Mouse (Mus musculus) monocyte, adult 59 days (primary cell): Measurements from ENCODE around the gene 1700030J22Rik. TPM values are rescaled to one million over a fixed set of nuclear protein-coding genes. Genes with fewer than 3 reads are reported as not detected.

Source experiments
- total RNA-seq, 2 experiments: library from RNA; stranded (reverse); gene quantifications; one replicate each; pipeline ENCODE4 v1.2.4; 2023

The 1700030J22Rik gene
- 1 to 10 TPM in 1 of 2 experiments, under 1 TPM in 1; 0.33 to 1.5 TPM for total RNA-seq

GRCm38 (mm10) chr8:116978631-116979256 is at the start of gene 1700030J22Rik:
Gene 1700030J22Rik (minus strand): TSS chr8:116978959.

GRCm38 (mm10) chr8:116993095-116993867 is 14.5 kb upstream of the 1700030J22Rik start, which contains the start of gene Gcsh:
Gene Gcsh (minus strand): TSS chr8:116993537.

GRCm38 (mm10) chr8:116943161-116943554 is 35.6 kb downstream of the 1700030J22Rik start, which contains the start of gene Atmin:
Gene Atmin (plus strand): TSS chr8:116943393.

GRCm38 (mm10) chr8:116921337-116922059 is 57.3 kb downstream of the 1700030J22Rik start, which contains the start of the genes Cmc2 and Cenpn:
Gene Cmc2 (minus strand): TSS chr8:116921455.
Gene Cenpn (plus strand): TSS chr8:116921730.

Other genes with a start within 250 kb of the 1700030J22Rik start
- gene Cdyl2, start 246.0 kb downstream of the 1700030J22Rik start, total RNA-seq: 10 to 100 TPM in 1 of 2 experiments, 1 to 10 TPM in 1; 8.7 to 10.2 TPM
- gene Cmc2, start 57.5 kb downstream of the 1700030J22Rik start, total RNA-seq: 1 to 10 TPM; 5.9 to 6.8 TPM
- gene Cenpn, start 57.2 kb downstream of the 1700030J22Rik start, total RNA-seq: under 1 TPM; 0.63 to 0.91 TPM
- gene Atmin, start 35.6 kb downstream of the 1700030J22Rik start, total RNA-seq: 10 to 100 TPM; 30.9 to 33.1 TPM
- gene Gcsh, start 14.6 kb upstream of the 1700030J22Rik start, total RNA-seq: 1 to 10 TPM; 6.4 to 7.0 TPM
- under 1 TPM; 0.37 to 0.43 TPM for gene Pkd1l2, start 103.5 kb upstream of the 1700030J22Rik start, total RNA-seq
- not detected for gene Bco1, start 116.9 kb upstream of the 1700030J22Rik start, total RNA-seq
- gene Gan, start 179.2 kb upstream of the 1700030J22Rik start, total RNA-seq: 10 to 100 TPM in 1 of 2 experiments, 1 to 10 TPM in 1; 8.8 to 11.0 TPM